Mouse (Mus musculus) MEL (cell line): ENCODE measurements at regions not wholly inside any gene's neighbourhood (a gene's known extent, or its start where the extent isn't known, plus 50 kb on each side); places are given as distances from the start of the nearest gene placed in this dataset.

Experiments
- DNase-seq: peaks from one replicate; pipeline ENCODE4 v3.0.0; 2011; ENCODE audit warnings: low read depth, low spot score
- H3K27ac ChIP-seq: 2 replicates; pipeline ENCODE4 v1.5.1; 2012; ENCODE audit warnings: low read depth, mild to moderate bottlenecking, control low read depth, low read length, moderate library complexity; ENCODE audit not compliant: control insufficient read depth
- H3K27me3 ChIP-seq, 2 experiments: fragments of 150-350 bp in 1 of 2; sonication (generic) in 1 of 2; 2 replicates each; pipeline ENCODE4 v1.6.1; 2012; ENCODE audit warnings: low read length in 2 of 2, mild to moderate bottlenecking in 2 of 2, improper control_type of control experiment in 1 of 2, moderate library complexity in 1 of 2; ENCODE audit not compliant: insufficient read depth in 2 of 2, control insufficient read depth in 1 of 2
- H3K36me3 ChIP-seq, 2 experiments: 2 replicates each; pipeline ENCODE4 v1.6.1; 2012 to 2014; ENCODE audit warnings: low read length in 2 of 2, improper control_type of control experiment in 1 of 2, inconsistent platforms in 1 of 2, mild to moderate bottlenecking in 1 of 2; ENCODE audit not compliant: insufficient read depth in 2 of 2, control insufficient read depth in 1 of 2
- H3K4me1 ChIP-seq, 2 experiments: fragments of 150-350 bp in 1 of 2; sonication (generic) in 1 of 2; 2 replicates each; pipeline ENCODE4 v1.6.1; 2012; ENCODE audit warnings: low read length in 2 of 2, improper control_type of control experiment in 1 of 2, mild to moderate bottlenecking in 1 of 2; ENCODE audit not compliant: insufficient read depth in 2 of 2, control insufficient read depth in 1 of 2
- H3K4me3 ChIP-seq, 2 experiments: fragments of 150-350 bp in 1 of 2; sonication (generic) in 1 of 2; 2 replicates each; pipeline ENCODE4 v1.5.1; 2012; ENCODE audit warnings: low read depth in 2 of 2, low read length in 2 of 2, mild to moderate bottlenecking in 2 of 2, moderate library complexity in 2 of 2, control low read depth in 1 of 2, improper control_type of control experiment in 1 of 2; ENCODE audit not compliant: control insufficient read depth in 1 of 2, insufficient read depth in 1 of 2
- H3K79me2 ChIP-seq: 2 replicates; pipeline ENCODE4 v1.6.1; 2012; ENCODE audit warnings: mild to moderate bottlenecking, low read length, moderate library complexity; ENCODE audit not compliant: control insufficient read depth, poor library complexity, insufficient read depth
- H3K9ac ChIP-seq: 2 replicates; pipeline ENCODE4 v1.6.1; 2012; ENCODE audit warnings: low read depth, mild to moderate bottlenecking, control low read depth, low read length, moderate library complexity; ENCODE audit not compliant: control insufficient read depth, poor library complexity, severe bottlenecking
- H3K9me3 ChIP-seq: fragments of 150-350 bp; sonication (generic); replicated peaks from 2 replicates; pipeline ENCODE4 v1.6.1; 2012; ENCODE audit warnings: mild to moderate bottlenecking, low read length, improper control_type of control experiment, moderate library complexity; ENCODE audit not compliant: insufficient read depth
- CHD1 ChIP-seq: IDR thresholded peaks from 2 replicates; pipeline ENCODE4 v1.6.1; 2012; ENCODE audit warnings: low read depth, mild to moderate bottlenecking, inconsistent platforms, low read length, improper control_type of control experiment
- CHD2 ChIP-seq: IDR thresholded peaks from 2 replicates; pipeline ENCODE4 v1.6.1; 2011; ENCODE audit warnings: low read length, improper control_type of control experiment
- E2F4 ChIP-seq: IDR thresholded peaks from 2 replicates; pipeline ENCODE4 v1.6.1; 2011; ENCODE audit warnings: low read depth, low read length, improper control_type of control experiment, borderline replicate concordance
- ELF1 ChIP-seq: IDR thresholded peaks from 2 replicates; pipeline ENCODE4 v1.6.1; 2014; ENCODE audit warnings: low read depth, mild to moderate bottlenecking, inconsistent platforms, low read length, improper control_type of control experiment, moderate library complexity
- EP300 ChIP-seq, 2 experiments: IDR thresholded peaks; 2 replicates each; pipeline ENCODE4 v1.6.1; 2011; ENCODE audit warnings: improper control_type of control experiment in 2 of 2, low read length in 2 of 2, low read depth in 1 of 2, mild to moderate bottlenecking in 1 of 2
- GABPA ChIP-seq: IDR thresholded peaks from 2 replicates; pipeline ENCODE4 v1.6.1; 2012; ENCODE audit warnings: low read depth, mild to moderate bottlenecking, inconsistent platforms, low read length, improper control_type of control experiment, moderate library complexity
- GATA1 ChIP-seq: IDR thresholded peaks from 2 replicates; pipeline ENCODE4 v1.6.1; 2011; ENCODE audit warnings: low read depth, low read length, improper control_type of control experiment
- HCFC1 ChIP-seq: IDR thresholded peaks from 2 replicates; pipeline ENCODE4 v1.6.1; 2012; ENCODE audit warnings: low read depth, mild to moderate bottlenecking, inconsistent platforms, low read length, improper control_type of control experiment, moderate library complexity
- KAT2A ChIP-seq: conservative IDR thresholded peaks from 2 replicates; pipeline ENCODE4 v1.6.1; 2012; ENCODE audit warnings: low read depth, low read length, improper control_type of control experiment, inconsistent platforms
- MAFK ChIP-seq: IDR thresholded peaks from 2 replicates; pipeline ENCODE4 v1.6.1; 2011; ENCODE audit warnings: low read depth, mild to moderate bottlenecking, low read length, improper control_type of control experiment, borderline replicate concordance
- MAX ChIP-seq: IDR thresholded peaks from 2 replicates; pipeline ENCODE4 v1.6.1; 2011; ENCODE audit warnings: low read length, improper control_type of control experiment
- MEF2A ChIP-seq: IDR thresholded peaks from 2 replicates; pipeline ENCODE4 v1.6.1; 2014; ENCODE audit warnings: low read depth, mild to moderate bottlenecking, inconsistent platforms, low read length, improper control_type of control experiment; ENCODE audit not compliant: poor library complexity, insufficient replicate concordance, severe bottlenecking; ENCODE audit errors: extremely low read depth
- MXI1 ChIP-seq: IDR thresholded peaks from 2 replicates; pipeline ENCODE4 v1.6.1; 2011; ENCODE audit warnings: mild to moderate bottlenecking, low read depth, low read length, improper control_type of control experiment
- MYB ChIP-seq: IDR thresholded peaks from 2 replicates; pipeline ENCODE4 v1.6.1; 2011; ENCODE audit warnings: mild to moderate bottlenecking, low read depth, low read length, improper control_type of control experiment
- MYC ChIP-seq: IDR thresholded peaks from 2 replicates; pipeline ENCODE4 v1.6.1; 2011; ENCODE audit warnings: low read depth, mild to moderate bottlenecking, low read length, improper control_type of control experiment, moderate library complexity
- NELFE ChIP-seq: IDR thresholded peaks from 2 replicates; pipeline ENCODE4 v1.6.1; 2011; ENCODE audit warnings: low read depth, low read length, improper control_type of control experiment
- NRF1 ChIP-seq: IDR thresholded peaks from 2 replicates; pipeline ENCODE4 v1.6.1; 2014; ENCODE audit warnings: low read depth, mild to moderate bottlenecking, inconsistent platforms, low read length, improper control_type of control experiment, moderate library complexity; ENCODE audit not compliant: poor library complexity, insufficient read depth, severe bottlenecking
- POLR2A ChIP-seq, 2 experiments: IDR thresholded peaks; 2 replicates each; pipeline ENCODE4 v1.6.1; 2011 to 2012; ENCODE audit warnings: low read length in 2 of 2, mild to moderate bottlenecking in 2 of 2, control low read depth in 1 of 2, improper control_type of control experiment in 1 of 2, low read depth in 1 of 2, moderate library complexity in 1 of 2; ENCODE audit not compliant: control insufficient read depth in 1 of 2, insufficient read depth in 1 of 2, poor library complexity in 1 of 2
- POLR2AphosphoS2 ChIP-seq: IDR thresholded peaks from 2 replicates; pipeline ENCODE4 v1.6.1; 2011; ENCODE audit warnings: low read length, improper control_type of control experiment
- POLR2AphosphoS5 ChIP-seq: IDR thresholded peaks from 2 replicates; pipeline ENCODE4 v1.6.1; 2012; ENCODE audit warnings: low read depth, borderline replicate concordance, mild to moderate bottlenecking, inconsistent platforms, low read length, moderate library complexity, mixed read lengths
- RAD21 ChIP-seq: IDR thresholded peaks from 2 replicates; pipeline ENCODE4 v1.6.1; 2011; ENCODE audit warnings: mild to moderate bottlenecking, low read depth, low read length, improper control_type of control experiment
- SIN3A ChIP-seq: IDR thresholded peaks from 2 replicates; pipeline ENCODE4 v1.6.1; 2012; ENCODE audit warnings: low read length, improper control_type of control experiment, inconsistent platforms
- TBP ChIP-seq: IDR thresholded peaks from 2 replicates; pipeline ENCODE4 v1.8.0; 2011; ENCODE audit warnings: low read depth, low read length, improper control_type of control experiment
- USF1 ChIP-seq: IDR thresholded peaks from 2 replicates; pipeline ENCODE4 v1.6.1; 2014; ENCODE audit warnings: low read depth, mild to moderate bottlenecking, inconsistent platforms, low read length, improper control_type of control experiment, moderate library complexity
- ZKSCAN1 ChIP-seq: IDR thresholded peaks from 2 replicates; pipeline ENCODE4 v1.6.1; 2012; ENCODE audit warnings: low read depth, mild to moderate bottlenecking, inconsistent platforms, low read length, improper control_type of control experiment, moderate library complexity
- ZMIZ1 ChIP-seq: IDR thresholded peaks from 2 replicates; pipeline ENCODE4 v1.6.1; 2012; ENCODE audit warnings: low read depth, mild to moderate bottlenecking, inconsistent platforms, low read length, improper control_type of control experiment, moderate library complexity
- ZNF384 ChIP-seq: IDR thresholded peaks from 2 replicates; pipeline ENCODE4 v1.6.1; 2012; ENCODE audit warnings: low read depth, mild to moderate bottlenecking, inconsistent platforms, low read length, improper control_type of control experiment

GRCm38 (mm10) chr2:82508595-82508994, 434.8 kb upstream of the Fsip2 start:
- Histone ChIP-seq H3K27me3 (no peaks in the 10 kb centered on the region), H3K9ac (no peak overlapping the region), H3K9me3 (no peaks in the 10 kb centered on the region), H3K79me2 (no peaks in the 10 kb centered on the region), H3K36me3 (no peaks in the 10 kb centered on the region), H3K27ac (no peak overlapping the region), H3K4me1 (no peaks in the 10 kb centered on the region), H3K4me3 (no peak overlapping the region)
- DNase-seq: no peak
- TF ChIP-seq POLR2AphosphoS2: no peak
- TF ChIP-seq MEF2A: no peak
- no peak for TF ChIP-seq GABPA
- TF ChIP-seq USF1: no peak
- TF ChIP-seq GATA1: no peak
- TF ChIP-seq MAFK: no peak
- no peak for TF ChIP-seq HCFC1

- no peak for DNase-seq
- Histone ChIP-seq H3K4me1 (no peaks in the 10 kb centered on the region), H3K36me3 (no peaks in the 10 kb centered on the region), H3K27ac (no peak overlapping the region), H3K4me3 (no peak overlapping the region), H3K79me2 (no peaks in the 10 kb centered on the region), H3K27me3 (no peaks in the 10 kb centered on the region), H3K9me3 (no peaks in the 10 kb centered on the region), H3K9ac (no peak overlapping the region)
- TF ChIP-seq CHD1: no peak
- TF ChIP-seq POLR2AphosphoS2: no peak
- no peak for TF ChIP-seq MYC
- TF ChIP-seq E2F4: no peak
- no peak for TF ChIP-seq EP300 (IDR thresholded peaks at IDR 0.05; ENCODE audit: low read depth in 1 of 2, low read length in 2 of 2)
- no peak for TF ChIP-seq POLR2A (IDR thresholded peaks at IDR 0.05; ENCODE audit: control insufficient read depth in 1 of 2, insufficient read depth in 1 of 2, low read depth in 1 of 2, low read length in 2 of 2, poor library complexity in 1 of 2)
- TF ChIP-seq RAD21: no peak
- no peak for TF ChIP-seq TBP
These were observed 428.3 kb upstream of the Fsip2 start for GRCm38 (mm10) chr2:82515165-82515564.

GRCm38 (mm10) chr2:82519951-82520350, 423.5 kb upstream of the Fsip2 start:
- H3K36me3 ChIP-seq: no peaks in the 10 kb centered on the region
- H3K4me1 ChIP-seq: no peaks in the 10 kb centered on the region
- no peaks in the 10 kb centered on the region for H3K79me2 ChIP-seq
- no peaks in the 10 kb centered on the region for H3K27me3 ChIP-seq
- H3K9ac ChIP-seq: no peak overlapping the region
- DNase-seq: no peak
- H3K27ac ChIP-seq: no peak overlapping the region
- TF ChIP-seq ZKSCAN1 (no peak), POLR2AphosphoS5 (no peak), ELF1 (no peak), CHD2 (no peak), MYB (no peak), NELFE (no peak), MXI1 (no peak), MEF2A (no peak), ZMIZ1 (no peak), KAT2A (no peak), NRF1 (no peak), ZNF384 (no peak), MAX (no peak), E2F4 (no peak), POLR2AphosphoS2 (no peak), SIN3A (no peak), POLR2A (IDR thresholded peaks at IDR 0.05; ENCODE audit: control insufficient read depth in 1 of 2, insufficient read depth in 1 of 2, low read depth in 1 of 2, low read length in 2 of 2, poor library complexity in 1 of 2) (no peak)
- TF ChIP-seq, all 39 proteins: peak for 0
- Histone ChIP-seq H3K4me3 (no peak overlapping the region), H3K9me3 (no peaks in the 10 kb centered on the region)
